Mouse (Mus musculus): Measurements from ENCODE around the gene Naa35. TPM values are rescaled to one million over a fixed set of nuclear protein-coding genes. Genes with fewer than 3 reads are reported as not detected.
"Not testable (repeated sequence)": the region's sequence is repeated elsewhere in the genome, so short reads cannot be mapped to it uniquely, and the experiment has no call there.

Naa35 gene
- total RNA-seq, 2 experiments from 2014 or later = 81.9 to 98.9 TPM

DNA sequence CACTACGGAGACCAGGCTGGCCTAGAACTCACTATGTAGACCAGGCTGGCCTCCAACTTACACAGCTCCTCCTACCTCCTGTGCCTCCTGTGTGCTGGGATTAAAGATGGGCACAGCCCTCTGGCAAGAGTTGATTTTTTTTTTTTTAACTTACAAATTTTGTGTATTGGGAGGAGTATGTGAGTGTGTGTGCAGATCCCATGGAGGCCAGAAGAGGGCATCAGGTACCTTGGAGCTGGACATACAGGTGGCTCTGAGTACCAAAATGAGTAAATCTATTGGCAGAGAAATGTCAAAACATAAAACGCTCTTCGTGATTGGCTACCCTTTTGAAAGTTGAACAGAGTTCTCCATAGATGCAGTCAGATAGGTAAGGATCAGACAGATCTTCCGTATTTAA is 4.1 kb upstream of the Naa35 start:
- DNase-seq = no peak

DNA sequence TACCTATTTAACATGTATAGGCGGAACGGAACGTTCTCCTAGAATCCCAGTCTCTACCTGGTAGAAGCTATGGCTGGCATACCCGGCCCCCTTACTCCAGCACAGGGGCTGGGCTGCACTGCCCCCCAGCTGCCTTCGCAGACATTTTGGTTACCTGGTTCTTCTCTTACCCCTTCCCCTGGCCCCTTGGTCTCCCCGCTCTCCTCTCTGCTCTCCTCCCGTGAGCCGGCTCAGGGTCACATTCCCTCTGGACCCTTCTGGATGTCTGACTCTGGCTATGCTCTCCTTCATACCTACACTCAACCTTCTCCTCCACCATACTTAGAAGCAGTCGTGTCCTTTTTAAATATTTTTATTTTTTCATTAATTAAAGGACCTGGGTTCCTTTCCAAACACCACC is 578 bp upstream of the Naa35 start:
- DNase-seq = peak; percentile 52

DNA sequence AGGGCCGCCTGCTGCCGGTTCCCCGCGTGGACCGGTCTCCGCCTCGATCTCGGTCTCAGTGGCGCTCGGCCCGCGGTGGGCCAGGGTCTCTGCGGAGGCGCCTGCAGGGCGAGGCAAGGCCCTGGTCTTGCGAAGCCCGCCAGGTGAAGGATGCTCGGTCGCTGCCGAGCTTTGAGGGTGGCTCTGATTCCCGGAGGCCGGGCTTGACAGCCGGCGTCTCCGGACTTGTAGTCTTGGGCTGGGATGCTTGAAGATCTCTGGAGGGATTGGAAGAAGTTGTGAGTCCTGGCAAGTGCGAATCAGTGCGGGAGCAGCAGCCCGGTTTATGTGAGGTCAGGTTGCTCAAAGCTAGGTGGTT is 568 bp downstream of the Naa35 start:
- DNase-seq = no peak

DNA sequence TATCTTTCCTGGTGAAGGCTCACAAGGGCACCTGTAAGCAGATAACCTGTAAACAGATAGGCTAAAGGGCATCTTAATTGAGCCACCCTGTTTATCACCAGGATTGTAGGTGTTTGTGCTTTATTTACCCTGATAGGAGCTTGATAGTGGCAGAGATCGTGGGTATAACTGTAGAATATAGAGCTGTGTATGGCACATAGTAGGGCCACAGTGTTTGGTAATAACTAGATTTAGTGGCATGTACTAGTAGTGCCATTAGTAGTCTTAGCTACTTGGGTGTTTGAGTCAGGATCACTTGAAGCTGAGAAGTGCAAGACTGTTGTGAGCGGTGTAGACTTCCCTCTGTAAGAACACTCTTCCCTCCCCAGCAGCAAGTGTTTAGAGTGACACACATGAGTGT is 2.1 kb downstream of the Naa35 start:
- DNase-seq = no peak

DNA sequence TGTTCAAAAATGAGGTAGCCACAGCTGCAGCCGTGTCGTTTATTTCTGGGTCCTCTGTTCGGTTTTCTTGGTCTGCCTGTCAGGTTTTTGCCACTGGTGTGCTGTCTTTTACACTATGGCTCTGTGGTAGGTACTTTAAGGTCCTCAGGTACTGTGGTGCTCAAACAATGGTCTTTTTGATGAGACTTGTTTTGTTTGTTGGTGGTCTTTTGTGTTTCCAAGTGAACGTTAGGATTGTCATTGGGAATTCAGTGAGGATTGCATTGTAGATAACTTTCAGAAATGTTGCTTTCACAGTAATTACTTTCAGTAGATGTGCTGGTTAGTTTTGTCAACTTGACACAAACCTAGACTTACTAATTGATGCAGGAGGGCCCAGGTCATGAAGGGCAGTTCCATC is 4.6 kb downstream of the Naa35 start:
- DNase-seq = no peak

DNA sequence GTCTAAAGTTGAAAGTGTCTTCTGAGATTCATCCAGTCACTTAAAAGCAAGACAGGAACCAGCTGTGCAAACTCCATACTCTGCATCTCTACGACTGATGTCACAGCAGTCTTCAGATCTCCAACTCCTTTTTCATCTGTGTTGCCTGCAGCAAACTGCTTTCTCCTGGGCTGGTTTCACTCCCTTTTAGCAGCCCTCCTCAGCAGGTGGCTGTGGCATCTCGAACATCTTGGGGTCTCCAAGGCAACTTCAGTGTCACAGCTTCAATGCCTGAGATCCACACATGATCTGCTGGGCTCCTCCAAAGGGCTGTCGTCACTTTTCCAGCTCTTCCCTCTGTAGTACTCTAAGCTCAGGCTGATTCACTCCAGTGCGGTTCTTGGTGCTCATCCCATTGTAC is 5.6 kb downstream of the Naa35 start:
- no peak for DNase-seq

DNA sequence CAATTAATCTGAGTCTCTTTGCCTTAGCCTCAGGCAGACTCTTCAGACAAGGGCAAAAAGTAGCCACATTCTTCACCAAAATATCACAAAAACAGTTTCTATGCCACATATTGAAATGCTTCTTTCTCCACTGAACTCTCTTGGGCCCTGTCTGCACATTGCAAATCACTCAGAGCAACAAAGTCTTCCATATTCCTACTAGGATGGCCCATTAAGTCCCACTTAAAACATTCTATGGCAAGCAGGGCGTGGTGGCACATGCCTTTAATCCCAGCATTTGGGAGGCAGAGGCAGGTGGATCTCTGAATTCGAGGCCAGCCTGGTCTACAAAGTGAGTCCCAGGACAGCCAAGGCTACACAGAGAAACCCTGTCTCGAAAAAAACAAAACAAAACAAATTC is 7.0 kb downstream of the Naa35 start:
- not testable (repeated sequence) for DNase-seq

DNA sequence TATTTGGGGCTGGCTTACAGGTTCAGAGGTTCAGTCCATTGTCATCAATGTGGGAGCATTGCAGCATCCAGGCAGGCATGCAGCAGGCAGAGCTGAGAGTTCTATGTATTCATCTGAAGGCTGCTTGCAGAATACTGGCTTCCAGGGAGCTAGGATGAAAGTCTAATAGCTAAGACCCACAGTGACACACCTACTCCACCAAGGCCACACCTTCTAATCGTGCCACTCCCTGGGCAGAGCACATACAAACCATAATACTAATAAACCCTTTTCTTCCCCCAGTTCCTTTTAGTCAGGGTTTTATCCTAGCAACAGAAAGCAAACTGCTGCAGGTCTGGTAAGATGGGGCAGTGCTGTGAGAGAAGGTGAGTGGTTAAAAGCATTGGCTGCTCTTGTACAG is 7.6 kb downstream of the Naa35 start:
- no peak for DNase-seq

DNA sequence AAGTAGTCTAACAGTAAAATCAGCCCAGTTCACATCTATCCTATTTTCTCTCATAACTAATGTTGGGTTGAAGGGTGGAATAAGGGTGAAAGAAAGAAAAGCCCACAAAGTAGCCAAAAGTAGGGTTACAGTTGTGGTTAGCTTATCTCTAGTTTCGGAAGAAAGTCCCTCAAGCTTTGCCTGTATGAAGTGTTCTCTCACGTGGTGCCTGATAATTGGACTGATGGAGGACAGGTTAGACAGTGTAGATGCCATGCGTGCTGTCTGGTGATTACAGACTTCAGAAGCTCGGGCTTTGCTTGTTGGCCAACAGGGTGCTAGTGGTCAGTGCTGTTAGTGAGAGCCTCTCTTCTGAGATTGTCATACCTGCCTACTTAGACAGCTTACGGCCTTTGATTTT is 18.0 kb downstream of the Naa35 start:
- no peak for DNase-seq

DNA sequence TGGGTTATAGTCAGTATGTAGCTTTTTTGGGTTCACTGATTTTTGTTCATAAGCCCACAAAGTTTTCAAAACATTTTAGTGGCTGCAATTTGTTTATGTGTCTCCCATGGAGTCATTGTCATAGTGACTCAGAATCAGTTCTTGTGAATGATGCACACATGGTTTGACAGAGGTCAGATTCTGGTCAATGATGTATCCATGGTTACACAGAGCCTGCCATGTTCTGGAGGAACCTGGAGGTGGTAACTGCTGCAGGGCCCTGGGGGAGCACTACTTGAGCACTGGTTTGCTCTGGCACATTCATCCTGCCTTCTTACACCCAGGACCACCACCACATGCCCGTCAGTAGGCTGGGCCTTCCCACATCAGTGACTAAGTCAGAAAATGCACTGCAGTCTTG is 19.5 kb downstream of the Naa35 start:
- no peak for DNase-seq

DNA sequence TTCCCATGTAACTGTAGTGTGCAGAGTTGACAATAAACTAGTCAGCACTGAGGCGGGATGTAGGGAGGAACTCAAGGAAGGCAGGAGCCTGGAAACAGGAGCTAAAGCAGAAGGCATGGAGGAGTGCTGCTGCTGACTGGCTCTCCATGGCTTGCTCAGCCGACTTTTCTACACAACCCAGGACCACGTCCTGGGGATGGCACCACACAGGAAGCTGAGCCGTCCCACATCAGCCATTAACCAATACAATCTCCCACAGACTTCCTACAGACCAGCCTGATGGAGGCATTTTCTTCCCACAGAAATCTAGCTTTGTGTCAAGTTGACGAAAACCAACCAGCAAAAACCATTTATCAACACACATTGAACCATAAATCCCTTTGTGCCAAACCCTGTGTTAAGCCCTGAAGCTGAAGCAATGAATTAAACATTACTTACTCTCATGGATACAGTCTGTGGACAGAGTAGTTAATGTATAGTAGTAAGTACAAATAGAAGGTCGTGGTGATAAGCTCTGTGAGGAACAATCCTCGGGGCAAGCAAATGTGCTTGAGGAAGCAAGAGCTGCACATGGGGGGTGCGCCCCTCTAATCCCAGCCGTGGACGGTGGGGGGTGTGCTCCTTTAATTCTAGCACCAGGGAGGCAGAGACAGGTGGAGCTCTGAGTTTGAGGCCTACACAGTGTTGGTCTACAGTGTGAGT is 20.3 kb downstream of the Naa35 start:
- no peak for DNase-seq

DNA sequence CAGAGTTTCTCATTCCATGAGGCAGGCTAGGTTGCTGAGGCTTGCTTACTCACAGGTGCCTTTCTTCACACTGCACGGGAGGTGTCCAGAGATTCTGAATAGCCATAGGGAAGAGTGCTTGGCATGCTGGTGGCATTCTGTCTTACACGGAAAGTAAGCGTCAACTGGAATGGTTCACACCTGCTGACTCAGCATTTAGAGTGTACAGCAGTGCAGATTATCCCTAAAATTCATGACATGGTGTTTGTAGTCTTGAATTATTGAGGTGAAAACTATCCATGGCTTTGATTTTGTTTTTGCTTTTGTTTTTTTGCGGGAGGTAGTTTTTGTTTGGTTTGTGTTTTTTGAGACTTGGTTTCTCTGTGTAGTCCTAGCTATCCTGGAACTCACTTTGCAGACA is 24.8 kb downstream of the Naa35 start:
- DNase-seq = no peak

DNA sequence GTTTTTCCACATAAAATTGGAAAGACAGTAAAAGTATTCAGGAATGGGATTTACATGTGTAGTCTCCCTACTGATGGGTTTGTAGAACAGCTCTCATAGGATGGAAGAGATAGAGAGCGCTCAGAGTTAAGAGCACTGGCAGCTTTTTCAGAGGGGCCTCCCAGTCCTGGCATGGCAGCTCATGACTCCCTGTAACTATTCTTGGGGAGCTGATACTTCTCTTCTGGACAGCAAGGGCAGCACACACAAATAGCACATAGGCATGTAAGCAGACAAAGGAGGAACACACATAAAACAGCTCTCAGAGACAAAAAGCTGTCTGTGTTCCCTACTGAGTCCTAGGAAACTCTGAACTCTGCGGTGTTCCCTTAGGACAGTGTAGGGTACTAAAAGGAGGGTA is 25.4 kb downstream of the Naa35 start:
- no peak for DNase-seq

DNA sequence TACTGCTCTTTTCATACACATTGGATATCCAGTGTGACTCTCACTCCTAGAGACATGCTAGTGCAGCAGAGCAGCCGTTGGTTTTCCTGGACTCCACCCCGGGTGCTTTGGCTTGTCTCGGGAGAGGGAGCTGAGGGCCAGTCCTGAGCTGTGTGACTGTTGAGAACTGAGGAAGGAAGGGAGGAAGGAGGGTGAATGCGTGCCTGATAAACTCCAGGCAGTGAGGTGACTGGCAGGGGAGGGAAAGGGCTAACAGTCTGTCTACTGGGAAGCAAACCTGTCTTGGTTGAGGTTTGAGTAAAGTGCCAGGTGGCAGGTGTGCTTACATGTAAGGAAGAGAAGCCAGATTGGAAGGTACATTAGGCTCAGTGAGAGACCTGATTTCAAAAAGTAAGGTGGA is 28.8 kb downstream of the Naa35 start:
- no peak for DNase-seq

DNA sequence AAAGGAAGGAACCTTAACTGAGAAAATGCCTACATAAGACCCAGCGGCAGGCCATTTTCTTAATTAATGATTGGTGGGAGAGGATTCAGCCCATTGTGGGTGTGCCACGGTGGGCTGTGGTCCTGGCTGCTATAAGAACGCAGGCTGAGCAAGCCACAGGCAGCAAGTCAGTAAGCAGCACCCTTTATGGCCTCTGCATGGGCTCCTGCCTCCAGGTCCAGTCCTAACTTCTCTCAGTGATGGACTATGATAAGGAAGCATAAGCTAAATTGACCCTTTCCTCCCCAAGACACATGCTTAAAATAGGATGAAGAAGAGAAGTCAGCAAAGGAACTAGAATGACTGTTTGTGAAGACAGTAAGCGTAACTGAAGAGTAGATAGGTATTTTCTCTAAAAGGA is 30.1 kb downstream of the Naa35 start:
- DNase-seq = no peak

DNA sequence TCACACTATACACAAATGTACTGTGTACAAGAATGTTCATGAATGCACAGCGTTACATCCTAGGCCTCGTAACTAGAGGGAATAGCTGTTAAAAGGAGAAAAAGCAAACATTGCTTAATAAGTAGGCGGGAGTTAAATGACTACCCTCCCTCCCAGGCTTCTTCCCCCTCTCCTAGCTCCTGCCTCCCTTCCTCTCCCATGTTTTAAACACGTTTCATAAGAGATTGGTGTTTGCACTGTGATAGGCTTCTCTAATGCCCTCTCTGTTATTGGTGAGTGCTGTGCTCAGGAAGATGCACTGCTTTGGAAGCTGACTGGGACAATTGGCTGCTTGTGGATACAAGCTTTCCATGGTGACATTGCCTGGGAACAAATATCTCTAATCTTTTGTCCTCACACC is 30.5 kb downstream of the Naa35 start:
- no peak for DNase-seq

DNA sequence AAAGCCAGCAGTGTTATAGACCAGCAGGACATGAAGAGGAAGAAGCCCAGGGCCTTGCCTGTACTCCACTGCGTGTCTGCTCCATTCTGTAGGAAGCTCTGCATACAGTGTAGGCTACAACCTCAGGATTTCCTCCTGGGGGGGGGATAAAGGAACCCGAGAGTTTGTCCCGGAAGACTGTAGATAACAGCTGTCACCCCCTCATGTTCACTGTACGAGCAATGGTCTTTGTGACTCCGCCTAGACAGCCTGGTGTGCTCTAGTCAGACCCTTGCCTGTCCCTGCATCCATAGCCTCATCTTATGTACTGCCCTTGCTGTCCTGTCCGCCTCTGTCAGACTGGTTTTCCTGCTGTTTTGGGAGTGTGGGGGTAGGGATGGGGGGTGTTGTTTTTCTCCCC is 33.4 kb downstream of the Naa35 start:
- no peak for DNase-seq

DNA sequence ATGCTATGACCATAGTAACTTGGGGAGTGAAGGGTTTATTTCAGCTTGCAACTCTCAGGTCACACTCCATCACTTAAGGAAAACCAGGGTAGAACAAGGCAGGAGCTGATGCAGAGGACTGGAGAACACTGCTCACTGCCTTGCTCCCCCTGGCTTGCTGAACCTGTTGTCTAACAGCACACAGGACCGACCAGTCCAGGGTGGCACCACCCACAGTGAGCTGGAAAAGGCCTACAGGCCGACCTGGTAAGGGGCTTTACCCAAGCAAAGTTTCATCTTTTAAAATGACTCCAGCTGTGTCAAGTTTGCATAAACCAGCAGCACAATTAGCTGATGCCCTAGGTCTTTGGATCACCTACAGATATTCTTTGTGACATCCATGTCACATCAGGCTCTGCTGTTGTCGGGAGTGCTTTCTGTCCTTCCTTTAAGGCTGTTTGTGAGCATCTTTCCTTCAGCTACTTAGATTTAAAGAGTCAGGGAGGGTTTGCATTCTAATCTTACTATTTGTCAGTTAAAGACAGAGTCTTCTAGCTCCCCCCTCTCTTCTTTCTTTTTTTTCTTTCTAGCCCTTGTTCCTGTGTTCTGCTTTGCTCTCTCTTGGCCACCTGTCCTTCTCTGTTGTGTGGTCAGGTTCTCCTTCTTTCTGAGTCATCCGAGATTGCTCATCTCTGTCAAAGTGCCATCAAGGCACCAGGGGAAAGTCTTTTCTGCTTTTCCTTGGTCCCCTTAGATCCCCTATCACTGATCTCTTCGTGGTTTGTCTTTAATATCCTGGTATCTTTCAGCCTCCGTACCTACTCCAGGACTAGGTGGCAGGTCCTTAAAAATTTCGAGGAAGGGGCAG is 36.8 kb downstream of the Naa35 start:
- DNase-seq = no peak

DNA sequence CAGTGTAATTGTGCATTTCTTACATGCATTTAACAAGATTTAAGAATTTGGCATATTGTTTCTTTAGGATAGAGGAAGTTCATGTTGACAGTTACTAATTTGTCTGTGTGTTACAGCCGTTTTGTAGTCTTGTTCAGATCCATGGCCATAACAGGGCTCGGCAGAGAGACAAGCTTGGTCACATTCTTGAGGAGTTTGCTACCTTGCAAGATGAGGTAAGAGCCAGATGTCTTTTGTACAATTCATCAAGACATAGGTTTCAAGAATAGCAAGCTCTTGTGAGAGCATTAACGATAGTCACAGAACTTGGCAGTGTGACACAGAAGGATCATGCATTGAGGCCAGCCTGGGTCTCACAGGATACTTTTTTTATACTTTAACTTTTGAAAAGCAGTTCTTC is 39.3 kb downstream of the Naa35 start:
- DNase-seq = no peak

DNA sequence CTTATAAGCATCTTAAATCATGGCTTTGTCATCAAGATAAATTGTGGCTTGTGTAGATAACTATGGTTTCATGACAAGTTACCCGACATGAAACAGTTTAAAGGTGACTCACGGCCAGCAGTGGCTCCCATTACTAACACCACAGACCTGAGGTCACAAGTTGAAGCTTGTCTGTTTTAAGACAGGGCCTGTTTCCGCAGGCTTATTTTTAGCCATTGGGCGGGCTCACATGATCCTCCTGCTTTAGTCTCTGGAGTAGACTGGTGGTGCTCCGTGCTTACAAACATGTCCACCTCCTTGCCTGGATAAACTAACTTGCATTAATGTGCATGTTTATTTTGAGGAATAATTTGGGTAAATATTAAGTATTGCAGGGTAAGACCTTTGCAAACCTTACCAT is 39.8 kb downstream of the Naa35 start:
- DNase-seq = peak; percentile 56

DNA sequence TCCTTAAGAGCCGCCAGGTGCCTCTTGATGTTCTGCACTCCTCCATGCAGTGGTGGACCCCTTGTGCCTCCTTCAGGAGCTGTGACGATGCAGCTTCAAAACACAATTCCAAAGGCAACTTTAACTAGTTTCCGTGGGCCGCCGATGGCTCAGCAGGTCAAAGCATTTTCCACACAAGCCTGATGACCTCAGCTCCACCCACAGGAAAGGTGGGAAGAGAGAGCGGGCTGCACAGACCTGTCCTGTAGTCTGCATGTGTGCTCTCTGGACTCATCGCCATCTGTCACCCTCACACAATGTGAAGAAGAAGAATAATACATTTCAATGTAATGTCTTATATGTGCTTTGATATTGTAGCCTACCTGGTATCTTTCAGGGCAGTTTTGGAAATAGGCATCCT is 41.7 kb downstream of the Naa35 start:
- DNase-seq = no peak

DNA sequence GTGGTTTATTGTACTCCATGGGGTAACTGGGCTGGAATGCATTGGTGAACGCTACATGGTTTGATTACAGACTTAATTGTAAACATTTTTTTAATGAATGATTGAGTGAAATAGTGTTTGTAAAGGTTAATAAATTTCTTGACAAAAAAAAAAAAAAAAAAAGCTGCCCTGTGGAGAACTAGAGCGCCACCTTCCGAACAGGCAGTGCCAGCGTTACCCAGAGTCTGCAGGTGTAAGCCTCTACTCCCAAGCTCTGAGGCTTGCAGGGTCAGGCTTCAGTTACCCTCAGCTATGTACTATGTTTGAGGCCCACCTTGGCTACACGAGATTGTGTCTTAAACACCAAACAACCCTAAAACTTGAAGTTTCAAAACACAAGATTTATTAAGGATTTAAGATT is 49.6 kb downstream of the Naa35 start:
- DNase-seq = no peak

DNA sequence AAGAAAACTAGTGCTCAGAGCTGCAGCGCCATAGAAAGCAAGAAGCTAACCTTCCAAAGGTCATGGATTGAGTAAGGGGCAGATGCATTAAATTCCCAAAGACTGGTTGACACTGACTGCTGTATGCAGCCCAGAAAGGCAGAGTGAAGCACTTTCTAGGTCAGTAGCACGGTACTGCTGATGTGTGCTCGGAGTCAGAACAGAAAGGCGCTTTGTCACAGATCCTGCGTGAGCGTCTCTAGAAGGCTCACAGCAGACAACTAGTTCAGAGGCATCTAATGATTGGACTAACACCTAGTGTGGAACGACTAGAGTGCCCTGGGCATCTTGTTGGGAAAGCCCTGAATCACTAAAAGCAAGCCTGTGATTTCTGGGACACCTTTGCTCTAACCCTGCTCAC is 52.7 kb downstream of the Naa35 start:
- no peak for DNase-seq

DNA sequence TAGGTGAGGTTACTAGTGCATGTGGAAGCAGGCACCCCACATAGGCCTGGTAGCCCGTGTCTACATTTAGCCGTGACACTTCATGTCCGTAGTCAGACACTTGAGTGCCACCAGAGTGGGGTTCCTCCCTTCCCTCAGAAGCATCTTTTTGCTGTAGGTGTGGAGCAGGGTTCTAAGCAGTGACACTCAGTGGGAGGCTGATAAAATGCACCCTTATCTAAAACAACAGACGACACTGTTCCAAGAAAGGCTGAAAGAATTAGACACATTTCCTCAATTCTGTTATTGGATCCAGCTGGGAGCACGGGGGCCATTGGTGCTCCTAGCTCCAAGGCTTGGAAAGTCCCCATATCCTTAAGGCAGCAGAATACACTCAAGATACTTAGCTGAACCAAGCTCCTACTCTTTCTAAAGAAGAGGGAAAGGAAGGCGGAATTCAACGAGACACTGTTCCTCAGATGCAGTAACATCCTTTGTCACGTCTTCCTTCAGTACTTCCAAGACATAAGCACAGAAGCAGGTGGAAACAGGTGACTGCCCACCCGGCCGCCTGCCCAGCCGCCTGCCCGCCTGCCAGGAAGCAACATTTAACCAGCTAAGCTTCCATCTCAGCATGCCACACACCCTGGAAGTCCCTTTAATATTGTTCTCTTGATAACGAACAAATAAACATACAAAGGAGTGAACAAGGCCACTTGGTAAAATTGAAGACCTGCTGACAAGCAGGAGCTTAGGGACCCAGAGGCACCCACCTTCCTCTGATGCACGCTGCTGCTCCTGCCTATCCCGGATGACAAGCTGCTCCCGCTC is 54.5 kb downstream of the Naa35 start:
- no peak for DNase-seq

All from heart, postnatal 4 days (tissue).